11 mouse cellular contexts compared by ENCODE assay signal in the genomic region with DNA sequence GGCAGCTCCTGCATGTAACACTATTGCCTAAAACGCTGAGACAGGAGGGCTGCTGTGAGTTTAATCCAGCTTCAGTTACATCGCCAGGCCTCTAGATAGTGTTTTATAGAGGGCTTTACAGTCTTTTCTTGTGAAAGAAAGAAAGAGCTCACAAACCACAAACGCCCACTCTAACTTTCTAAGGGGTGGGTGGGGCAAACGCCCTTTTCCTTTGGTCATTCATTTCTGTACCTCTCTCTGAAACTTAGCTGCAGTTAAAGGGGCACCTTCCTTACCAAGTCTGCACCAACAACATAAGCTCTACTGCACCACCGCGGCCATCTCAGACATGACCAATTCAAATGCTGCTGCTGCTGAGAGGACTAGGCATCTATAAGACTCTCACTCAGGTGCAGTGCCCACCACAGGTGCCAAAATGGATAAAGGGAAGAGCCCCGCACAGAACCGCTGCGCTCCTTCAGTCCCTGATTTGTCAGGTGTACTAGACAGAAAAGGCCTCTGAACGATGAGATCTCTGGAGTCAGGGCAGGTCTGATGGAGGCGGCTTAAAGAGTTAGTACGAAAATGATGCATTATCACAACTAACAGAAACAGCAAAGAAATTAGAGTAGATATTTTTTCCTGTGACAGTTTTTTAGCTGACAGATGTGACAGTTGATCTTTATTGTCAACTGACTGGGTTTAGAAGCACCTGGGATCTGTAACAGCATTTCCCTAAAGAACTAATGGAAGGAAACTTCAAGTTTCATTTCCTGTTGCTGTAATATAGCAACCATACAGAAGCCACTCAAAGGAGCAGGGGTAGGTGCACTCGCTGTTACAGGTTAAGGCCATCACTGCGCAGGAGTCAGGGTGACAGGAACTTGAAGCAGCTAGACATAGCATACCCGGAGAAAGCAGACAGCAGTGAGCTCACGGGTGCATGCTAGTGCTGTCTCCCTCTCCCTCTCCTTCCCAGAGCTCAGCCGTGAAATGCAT. TPM values are rescaled to one million over a fixed set of nuclear protein-coding genes. Genes with fewer than 3 reads are reported as not detected.
DNase-seq lines count a peak whose midpoint lies in the region; ATAC-seq and TF ChIP-seq lines count a peak whose summit lies in the region.
"Had no signal": no experiment of that assay in that cellular context is flagged by ENCODE, and none has a peak within 500 bp of the region (broad histone marks: within the 10 kb centered on the region; RNA-seq: fewer than 3 reads in every experiment).

No protein-coding gene starts in this region.

- H3K4me3 ChIP-seq in liver, embryonic 12.5 days: no peak overlapping the region
- no peak overlapping the region for H3K4me3 ChIP-seq in liver, embryonic 11.5 days (ENCODE audit: low read depth, low read length)
- H3K4me3 ChIP-seq in G1E (ENCODE audit: low read depth, low read length): peak overlapping the region; percentile 60; the same call in 1 of the 2 replicates
- H3K4me3 ChIP-seq in liver, postnatal 0 days (ENCODE audit: low read depth, low read length): no peak overlapping the region
- H3K4me3 ChIP-seq: midbrain, embryonic 10.5 days had no signal

- no peak for TF ChIP-seq CTCF in G1E (IDR thresholded peaks at IDR 0.05; ENCODE audit: low read depth, low read length)
- no peak for TF ChIP-seq CTCF in liver, postnatal 0 days (IDR thresholded peaks at IDR 0.05; ENCODE audit: low read depth)

- no peaks in the 10 kb centered on the region for H3K27me3 ChIP-seq in liver, embryonic 12.5 days (replicated peaks)
- H3K27me3 ChIP-seq in liver, embryonic 11.5 days (replicated peaks; ENCODE audit: control insufficient read depth, insufficient read depth, low read length): no peaks in the 10 kb centered on the region
- H3K27me3 ChIP-seq in G1E (ENCODE audit: insufficient read depth, low read length): no peaks in the 10 kb centered on the region
- no peaks in the 10 kb centered on the region for H3K27me3 ChIP-seq in liver, postnatal 0 days (ENCODE audit: insufficient read depth, low read length)

- H3K4me2 ChIP-seq in liver, embryonic 12.5 days: no peak overlapping the region
- no peak overlapping the region for H3K4me2 ChIP-seq in liver, embryonic 11.5 days
- peak overlapping the region; percentile 14; the same call in 1 of the 2 replicates for H3K4me2 ChIP-seq in liver, postnatal 0 days (ENCODE audit: low read depth, low read length)

- peaks cover 36% of the 10 kb centered on the region for H3K4me1 ChIP-seq in liver, embryonic 12.5 days
- peaks cover 9% of the 10 kb centered on the region for H3K4me1 ChIP-seq in liver, embryonic 11.5 days (replicated peaks; ENCODE audit: control insufficient read depth, insufficient read depth, low read length)
- H3K4me1 ChIP-seq in G1E (ENCODE audit: insufficient read depth, low read depth, low read length): peaks cover 39% of the 10 kb centered on the region
- H3K4me1 ChIP-seq in liver, postnatal 0 days (ENCODE audit: insufficient read depth): peaks cover 10% of the 10 kb centered on the region; the same call in 1 of the 2 replicates

- H3K9me3 ChIP-seq in liver, embryonic 12.5 days (replicated peaks): no peaks in the 10 kb centered on the region
- H3K9me3 ChIP-seq in liver, embryonic 11.5 days (ENCODE audit: control insufficient read depth, low read length): no peaks in the 10 kb centered on the region
- H3K9me3 ChIP-seq in G1E (replicated peaks): no peaks in the 10 kb centered on the region
- H3K9me3 ChIP-seq in liver, postnatal 0 days (ENCODE audit: low read length): no peaks in the 10 kb centered on the region
- H3K9me3 ChIP-seq: midbrain, embryonic 10.5 days had no signal

- no peak for DNase-seq in liver, embryonic 11.5 days (ENCODE audit: low spot score)
- DNase-seq in G1E (ENCODE audit: low spot score): no peak
- peak; percentile 20 for DNase-seq in liver, postnatal 0 days
- peak; percentile 58 for DNase-seq in thymus, postnatal 0 days (ENCODE audit: low spot score)
- no peak for DNase-seq in layer of hippocampus, adult 11-12 months (ENCODE audit: low spot score)
- DNase-seq in adrenal gland, postnatal 10 days: no peak
- DNase-seq in yolk sac, embryonic 10.5 days (ENCODE audit: low spot score): no peak
- DNase-seq: forebrain, postnatal 0 days had no signal

- WGBS in liver, embryonic 12.5 days (ENCODE audit: insufficient replicate concordance): 72% methylated on average over 17 of the region's 17 CpGs
- WGBS in liver, embryonic 11.5 days: 81% methylated on average over 17 of the region's 17 CpGs
- WGBS in liver, postnatal 0 days (ENCODE audit: insufficient replicate concordance): 51% methylated on average over 17 of the region's 17 CpGs

- H3K9ac ChIP-seq in liver, embryonic 12.5 days: no peak overlapping the region
- H3K9ac ChIP-seq in liver, embryonic 11.5 days (ENCODE audit: low read depth, low read length): no peak overlapping the region
- H3K9ac ChIP-seq in liver, postnatal 0 days (replicated peaks): no peak overlapping the region
- H3K9ac ChIP-seq: forebrain, postnatal 0 days had no signal

- TF ChIP-seq EP300 in liver, postnatal 0 days (IDR thresholded peaks at IDR 0.05; ENCODE audit: low read depth): peak; percentile 77

- H3K27ac ChIP-seq in liver, embryonic 12.5 days: peak overlapping the region; percentile 38; the same call in 1 of the 2 replicates
- no peak overlapping the region for H3K27ac ChIP-seq in liver, embryonic 11.5 days (ENCODE audit: low read depth, low read length)
- peak overlapping the region; percentile 80 for H3K27ac ChIP-seq in liver, postnatal 0 days (ENCODE audit: low read depth)
- H3K27ac ChIP-seq: midbrain, embryonic 10.5 days had no signal

- no peak for ATAC-seq in liver, embryonic 12.5 days
- no peak for ATAC-seq in liver, embryonic 11.5 days (replicated peaks; ENCODE audit: low FRiP score)
- ATAC-seq in G1E (ENCODE audit: extremely low read depth, insufficient number of reproducible peaks, low FRiP score, poor library complexity, severe bottlenecking): peak; percentile 40
- peak; percentile 65 for ATAC-seq in liver, postnatal 0 days
- ATAC-seq: forebrain, postnatal 0 days had no signal

- peaks cover 36% of the 10 kb centered on the region for H3K36me3 ChIP-seq in liver, embryonic 12.5 days
- H3K36me3 ChIP-seq in liver, embryonic 11.5 days (ENCODE audit: control insufficient read depth, insufficient read depth, low read length): peaks cover 13% of the 10 kb centered on the region
- H3K36me3 ChIP-seq in G1E (replicated peaks): peaks cover 59% of the 10 kb centered on the region
- H3K36me3 ChIP-seq in liver, postnatal 0 days (replicated peaks; ENCODE audit: insufficient read depth, low read length): peaks cover 9% of the 10 kb centered on the region; the same call in 1 of the 2 replicates

RNA-seq across cellular contexts. Expression of a gene that starts 13.1 kb away (rescaled TPM):
- polyA plus RNA-seq in liver, embryonic 12.5 days (2016; fragmentation: Nextera tagmentation; extraction: Ambion mirVana): 37.3 and 39.3 TPM in 2 replicates
- polyA plus RNA-seq in liver, embryonic 11.5 days (2014; fragmentation: Nextera tagmentation; extraction: Ambion mirVana): 55.7 and 55.8 TPM in 2 replicates
- total RNA-seq in G1E (2014; fragmentation: Nextera tagmentation): 69.0 and 95.0 TPM in 2 replicates
- 69.1 and 72.0 TPM in 2 replicates for total RNA-seq in G1E (2017)
- 118 and 121 TPM in 2 replicates for polyA plus RNA-seq in G1E (2012)
- polyA plus RNA-seq in liver, postnatal 0 days (2015; fragmentation: Nextera tagmentation; extraction: Ambion mirVana): 11.1 and 12.9 TPM in 2 replicates
- polyA plus RNA-seq in thymus, postnatal 0 days (2015; fragmentation: Nextera tagmentation; extraction: Ambion mirVana): 26.3 and 32.4 TPM in 2 replicates
- total RNA-seq in adrenal gland, postnatal 10 days (2021): 10 to 100 TPM; 25.9 to 30.3 TPM

RNA-seq across cellular contexts. Expression of a gene that starts 34.6 kb away (rescaled TPM):
- 12.8 and 13.7 TPM in 2 replicates for polyA plus RNA-seq in liver, embryonic 12.5 days (2016; fragmentation: Nextera tagmentation; extraction: Ambion mirVana)
- polyA plus RNA-seq in liver, embryonic 11.5 days (2014; fragmentation: Nextera tagmentation; extraction: Ambion mirVana): 13.4 and 14.3 TPM in 2 replicates
- 19.5 and 20.1 TPM in 2 replicates for total RNA-seq in G1E (2014; fragmentation: Nextera tagmentation)
- 6.2 and 7.4 TPM in 2 replicates for total RNA-seq in G1E (2017)
- 11.5 and 12.8 TPM in 2 replicates for polyA plus RNA-seq in G1E (2012)
- polyA plus RNA-seq in liver, postnatal 0 days (2015; fragmentation: Nextera tagmentation; extraction: Ambion mirVana): 20.2 and 21.2 TPM in 2 replicates
- polyA plus RNA-seq in thymus, postnatal 0 days (2015; fragmentation: Nextera tagmentation; extraction: Ambion mirVana): 10.9 and 11.6 TPM in 2 replicates
- 1 to 10 TPM; 3.9 to 5.1 TPM for total RNA-seq in adrenal gland, postnatal 10 days (2021)
- total RNA-seq: ES-E14 had no signal

RNA-seq across cellular contexts. Expression of a gene that starts 43.8 kb away (rescaled TPM):
- polyA plus RNA-seq in liver, embryonic 12.5 days (2016; fragmentation: Nextera tagmentation; extraction: Ambion mirVana): 0.44 and 0.64 TPM in 2 replicates
- polyA plus RNA-seq in liver, embryonic 11.5 days (2014; fragmentation: Nextera tagmentation; extraction: Ambion mirVana): 0.92 and 1.1 TPM in 2 replicates
- total RNA-seq in G1E (2014; fragmentation: Nextera tagmentation) (not detected in 2 replicates), G1E (2017) (0.11 TPM in 1 of 2 replicates, not detected in the other)
- polyA plus RNA-seq in G1E (2012): 0.01 TPM in 1 of 2 replicates, not detected in the other
- 0.25 and 0.39 TPM in 2 replicates for polyA plus RNA-seq in liver, postnatal 0 days (2015; fragmentation: Nextera tagmentation; extraction: Ambion mirVana)
- polyA plus RNA-seq in thymus, postnatal 0 days (2015; fragmentation: Nextera tagmentation; extraction: Ambion mirVana): 0.58 and 0.83 TPM in 2 replicates
- total RNA-seq in adrenal gland, postnatal 10 days (2021): 1 to 10 TPM; 6.7 to 7.0 TPM

Comparison
In these comparisons a context has a peak if more than half of its experiments do, and no peak if none do; other contexts are left out.
1. ATAC-seq: peak in G1E (single experiment) and liver, postnatal 0 days (single experiment); none in liver, embryonic 12.5 days (single experiment) and liver, embryonic 11.5 days (single experiment).
2. DNase-seq: peak in liver, postnatal 0 days (single experiment) and thymus, postnatal 0 days (single experiment); none in liver, embryonic 11.5 days (single experiment), G1E (single experiment), layer of hippocampus, adult 11-12 months (single experiment), adrenal gland, postnatal 10 days (single experiment) and yolk sac, embryonic 10.5 days (single experiment).